Mouse (Mus musculus): ENCODE data around the gene Clmn. TPM values are rescaled to one million over a fixed set of nuclear protein-coding genes. Genes with fewer than 3 reads are reported as not detected.

Clmn gene
- total RNA-seq (2023): 1 to 10 TPM in 1 of 2 experiments, under 1 TPM in 1; 0.58 to 1.3 TPM

DNA sequence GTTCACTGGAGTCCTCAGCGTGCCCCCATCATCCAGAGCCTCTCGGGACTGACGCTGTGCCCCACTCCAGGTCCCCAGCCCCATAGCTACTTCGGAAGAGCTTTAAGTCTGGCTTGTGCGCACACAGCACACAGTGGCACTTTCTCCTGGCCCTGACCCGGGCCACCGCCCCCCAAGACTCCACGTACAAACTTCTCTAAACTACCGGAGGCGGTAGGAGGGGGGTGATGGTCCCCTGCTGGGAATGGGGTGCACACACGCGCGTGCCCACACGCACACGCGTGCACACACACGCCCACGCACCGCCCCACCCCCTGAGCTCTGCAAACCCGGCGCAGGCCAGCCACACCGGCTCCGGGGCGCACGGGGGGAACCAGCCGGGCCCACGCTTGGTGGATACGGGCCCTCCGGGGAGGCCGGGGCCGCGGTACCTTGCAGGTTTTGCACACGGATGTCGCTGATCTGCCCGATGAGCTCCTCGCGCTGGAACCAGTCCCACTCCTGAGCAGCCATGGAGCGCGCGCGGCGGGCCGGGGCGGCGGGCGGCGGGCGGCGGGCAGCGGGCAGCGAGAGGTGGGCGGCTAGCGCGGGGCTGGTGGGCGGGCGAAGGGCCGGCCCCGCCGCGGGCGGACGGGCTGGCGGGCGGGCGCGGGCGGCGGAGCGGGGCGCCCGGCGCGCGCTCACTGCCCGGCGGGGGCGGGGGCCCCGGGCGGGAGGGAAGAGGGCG is at the start of gene Clmn:
TSS of gene Clmn (minus strand) at position 638 of the 727 bp plus-strand sequence.

DNA sequence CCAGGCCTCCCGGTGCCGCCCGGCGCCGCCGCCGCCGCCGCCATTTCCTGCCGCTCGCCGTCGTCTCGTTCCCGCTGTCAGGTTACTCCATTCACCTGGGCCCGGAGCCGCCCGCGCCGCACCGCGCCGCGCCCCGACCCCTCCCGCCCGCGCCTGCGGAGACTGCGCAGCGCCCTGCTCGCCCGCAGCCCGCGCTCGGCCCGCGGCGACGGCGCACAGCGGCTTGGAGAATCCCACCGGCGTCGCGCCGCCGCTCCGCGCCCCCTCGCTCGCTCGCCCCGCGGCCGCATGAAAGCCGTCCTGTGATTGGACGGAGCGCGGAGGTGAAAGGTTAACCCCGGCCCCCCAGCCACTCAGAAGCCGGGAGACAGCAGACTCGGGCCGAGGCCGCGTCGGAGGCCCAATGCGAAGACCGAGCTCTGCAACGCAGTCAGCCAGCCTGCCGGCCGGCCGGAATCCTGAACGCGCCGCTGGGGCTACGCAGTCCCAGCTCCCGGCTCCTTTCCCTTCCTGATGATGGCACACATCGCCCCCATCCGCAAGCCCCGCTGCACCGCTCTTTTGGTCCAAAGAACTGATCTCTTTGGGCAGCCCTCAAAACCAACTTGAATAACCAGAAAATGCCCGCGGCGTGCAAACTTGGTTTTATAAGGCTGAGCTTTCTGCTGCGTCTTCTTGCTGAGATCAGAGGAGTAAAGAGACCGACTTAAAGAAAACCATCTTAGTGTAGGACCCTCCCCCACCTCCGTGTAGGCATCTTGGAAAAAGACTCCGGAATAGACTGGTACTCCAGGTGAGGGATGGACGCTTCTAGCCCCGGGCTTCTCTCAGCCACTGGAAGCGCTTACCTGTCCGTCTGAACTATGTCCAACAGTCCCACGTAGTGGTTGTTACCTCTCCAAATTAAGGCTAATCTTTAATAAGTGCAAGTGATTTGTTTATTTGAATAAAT is 112.8 kb downstream of the Clmn start, which contains the start of gene Dicer1:
TSS of gene Dicer1 (minus strand) at position 139 of the 952 bp plus-strand sequence.

Other genes with a start within 250 kb of the Clmn start
- gene Dicer1, start 113.1 kb downstream of the Clmn start, total RNA-seq (2023): 10 to 100 TPM; 61.9 to 62.6 TPM
- gene Syne3, start 144.7 kb upstream of the Clmn start, total RNA-seq (2023): 10 to 100 TPM; 70.5 to 77.5 TPM
- 10 to 100 TPM; 23.9 to 24.0 TPM for gene Glrx5, start 167.6 kb upstream of the Clmn start, total RNA-seq (2023)

All from monocyte, adult 59 days (primary cell).